Mouse (Mus musculus): ENCODE results near the gene Lhpp. TPM values are rescaled to one million over a fixed set of nuclear protein-coding genes. Genes with fewer than 3 reads are reported as not detected.

Gene Lhpp
- polyA plus RNA-seq, 1 experiment: 2.4 TPM

DNA sequence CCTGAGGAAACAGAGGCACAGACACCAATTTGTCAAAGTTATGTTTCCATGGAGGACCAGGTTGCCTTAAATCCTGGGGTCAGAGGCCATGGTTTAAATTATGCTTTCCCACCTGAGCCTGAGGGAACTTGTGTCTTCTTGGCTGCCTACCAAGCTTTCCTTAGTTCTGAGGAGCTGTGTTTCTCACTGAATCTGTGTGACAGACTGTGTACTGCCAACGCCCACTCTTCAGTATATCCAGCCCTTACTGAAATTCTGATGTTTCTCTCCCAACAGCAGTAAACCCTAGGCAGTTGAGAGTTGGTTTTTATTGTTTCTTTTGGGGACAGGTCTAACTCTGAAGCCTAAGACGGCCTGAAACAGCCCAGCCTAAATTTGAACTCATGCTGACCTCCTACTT is 16.7 kb upstream of the Lhpp start:
- no peak for TF ChIP-seq GATA1 (IDR thresholded peaks at IDR 0.05; ENCODE audit: low read length)

DNA sequence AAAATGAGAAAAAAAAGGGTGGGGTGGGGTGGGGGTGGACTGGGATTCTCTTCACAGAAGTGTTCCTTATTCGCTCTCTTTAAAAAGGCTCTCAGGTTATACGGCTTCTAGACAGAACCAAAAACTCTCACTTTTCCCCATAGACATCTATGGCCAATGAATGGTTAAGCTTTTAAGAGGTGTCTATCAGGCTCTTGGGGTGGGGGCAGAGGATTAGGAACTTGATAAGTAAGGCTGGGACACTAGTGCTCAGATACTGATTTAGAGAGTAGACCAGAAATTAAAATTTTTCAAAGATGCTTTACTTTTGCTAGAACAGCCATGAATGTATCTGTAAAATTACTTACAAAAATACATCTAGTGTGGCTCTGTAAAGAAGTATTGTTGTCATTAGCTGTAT is 16.1 kb upstream of the Lhpp start:
- TF ChIP-seq GATA1 (IDR thresholded peaks at IDR 0.05; ENCODE audit: low read length): no peak

DNA sequence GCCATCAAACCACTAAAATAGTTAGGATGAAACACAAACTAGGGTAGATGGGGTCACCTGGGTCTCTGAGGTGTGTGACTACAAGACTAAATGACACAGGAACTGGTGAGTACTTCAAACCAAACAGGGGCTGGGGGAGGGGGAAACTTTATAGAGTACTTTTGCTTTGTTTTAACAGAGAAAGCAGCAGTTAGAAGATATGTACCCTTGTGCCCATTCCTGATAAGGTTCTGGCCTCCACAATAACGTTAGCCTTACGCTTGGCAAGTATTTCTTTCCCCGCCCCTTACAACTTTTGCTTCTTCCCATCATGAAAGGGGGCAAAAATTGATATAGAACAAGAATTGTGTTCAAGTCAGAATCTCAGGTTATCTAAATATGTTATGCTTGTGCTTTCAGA is 14.7 kb upstream of the Lhpp start:
- no peak for TF ChIP-seq GATA1 (IDR thresholded peaks at IDR 0.05; ENCODE audit: low read length)

DNA sequence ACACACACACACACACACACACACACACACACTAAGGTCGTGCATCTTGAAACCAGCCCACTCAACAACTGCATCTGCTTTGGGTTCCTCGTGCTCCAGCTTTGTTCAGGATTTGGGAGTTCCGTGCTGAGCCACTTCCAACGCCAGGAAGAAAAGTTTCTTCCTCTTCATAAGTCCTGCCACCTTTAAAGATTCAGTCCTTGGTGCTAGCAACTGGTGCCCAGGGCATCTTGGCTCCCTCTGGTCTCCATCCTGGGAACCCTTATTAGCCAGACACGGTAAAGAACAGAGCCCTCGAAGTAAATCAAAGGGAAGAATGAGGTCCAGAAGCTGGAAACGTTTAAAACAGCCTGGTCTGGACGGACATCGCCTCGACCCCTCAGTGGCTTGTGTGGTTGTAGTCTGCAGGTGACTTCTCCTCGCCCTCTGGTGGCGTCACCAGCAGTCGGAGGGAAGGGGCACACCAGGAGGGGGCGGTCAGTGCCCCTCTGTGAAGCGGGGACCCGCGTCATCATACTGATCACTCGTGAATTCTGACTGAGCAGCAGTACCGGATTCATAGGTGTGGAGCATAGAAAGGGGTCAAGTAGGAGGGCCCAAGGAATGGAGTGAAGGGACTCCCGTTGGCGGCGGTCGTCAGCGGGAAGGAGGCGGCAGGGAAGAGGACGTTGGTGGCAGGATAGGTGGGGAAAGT is 13.7 kb upstream of the Lhpp start:
- TF ChIP-seq GATA1 (IDR thresholded peaks at IDR 0.05; ENCODE audit: low read length): no peak

DNA sequence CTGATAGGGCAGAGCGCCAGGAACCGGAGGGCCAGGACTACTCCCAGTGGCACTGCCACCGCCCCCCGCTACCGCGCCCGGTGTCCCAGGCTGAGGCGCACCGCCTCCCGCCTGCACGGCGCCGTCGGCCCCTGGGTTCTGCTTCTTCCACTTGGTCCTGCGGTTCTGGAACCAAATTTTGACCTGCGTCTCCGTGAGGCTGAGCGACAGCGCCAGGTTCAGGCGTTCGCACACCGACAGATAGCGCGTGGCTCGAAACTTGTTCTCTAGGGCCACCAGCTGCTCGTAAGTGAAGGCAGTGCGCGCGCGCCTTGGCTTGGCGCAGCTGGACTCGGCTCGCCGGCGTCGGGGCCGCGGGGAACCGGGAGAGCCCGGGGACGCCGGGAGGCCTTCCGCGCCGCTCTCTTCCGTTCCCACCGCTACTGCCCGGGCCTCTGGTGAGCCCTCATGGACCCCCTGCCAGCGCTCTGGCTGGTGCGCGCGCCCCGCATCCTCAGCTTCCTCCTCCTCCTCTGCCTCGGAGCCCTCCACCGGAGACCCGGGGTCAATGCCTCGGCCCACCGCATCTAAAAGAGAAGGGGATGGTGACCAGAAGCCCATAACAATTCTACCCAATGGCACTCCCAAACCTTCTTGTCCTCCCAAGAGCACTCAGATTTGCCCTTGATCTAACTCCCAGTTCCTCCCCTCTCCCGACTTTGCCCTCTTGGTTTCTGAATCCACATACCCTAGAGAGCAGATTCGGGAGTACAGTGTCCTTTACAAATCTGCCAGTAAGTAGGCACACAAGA is 13.0 kb upstream of the Lhpp start:
- no peak for TF ChIP-seq GATA1 (IDR thresholded peaks at IDR 0.05; ENCODE audit: low read length)

DNA sequence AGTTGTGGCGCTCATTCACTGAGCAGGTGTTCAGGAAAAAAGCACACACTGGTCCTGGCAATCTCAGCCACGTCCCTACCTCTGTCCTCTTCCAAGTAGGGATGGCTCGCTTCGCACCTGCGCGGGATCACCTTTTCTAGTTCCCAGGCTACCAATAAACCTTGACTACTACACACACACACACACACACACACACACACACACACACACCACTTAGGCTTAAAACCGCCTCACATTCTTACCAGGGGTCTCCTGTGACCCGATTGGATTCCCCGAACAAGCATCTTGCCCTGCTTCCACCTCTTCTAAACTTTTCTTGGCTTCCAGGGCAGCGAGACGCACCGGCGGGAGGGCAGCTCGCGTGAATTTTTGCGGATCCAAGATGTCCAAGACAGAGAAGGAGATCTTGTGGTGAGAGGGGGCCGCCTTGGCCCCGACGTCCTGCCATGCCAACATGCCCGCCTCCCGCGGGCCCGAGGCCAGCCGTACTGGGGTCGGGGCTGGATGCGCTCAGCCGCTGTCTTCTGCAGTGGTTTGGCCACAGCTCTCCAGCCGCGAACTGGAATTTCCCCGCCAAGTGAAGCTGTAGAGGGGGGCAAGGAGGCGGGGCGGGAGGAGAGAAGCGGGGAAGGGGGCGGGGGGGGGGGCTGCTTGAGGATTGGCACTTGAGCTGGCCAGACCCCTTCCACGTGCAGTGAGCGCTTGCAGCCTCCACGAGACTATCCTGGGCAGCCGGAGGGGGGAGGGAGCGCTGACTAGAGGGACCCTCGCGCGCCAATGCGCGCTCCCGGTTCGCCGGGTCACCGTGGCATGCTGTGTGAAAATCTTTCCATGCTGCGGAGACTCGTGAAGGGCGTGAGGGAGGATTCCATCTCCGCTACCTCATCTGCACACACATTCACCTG is 11.1 kb upstream of the Lhpp start, which contains the start of gene Nkx1-2:
Gene Nkx1-2, minus strand, starts transcription at position 567 of the 905 bp plus-strand sequence.
- TF ChIP-seq GATA1 (IDR thresholded peaks at IDR 0.05; ENCODE audit: low read length): no peak

DNA sequence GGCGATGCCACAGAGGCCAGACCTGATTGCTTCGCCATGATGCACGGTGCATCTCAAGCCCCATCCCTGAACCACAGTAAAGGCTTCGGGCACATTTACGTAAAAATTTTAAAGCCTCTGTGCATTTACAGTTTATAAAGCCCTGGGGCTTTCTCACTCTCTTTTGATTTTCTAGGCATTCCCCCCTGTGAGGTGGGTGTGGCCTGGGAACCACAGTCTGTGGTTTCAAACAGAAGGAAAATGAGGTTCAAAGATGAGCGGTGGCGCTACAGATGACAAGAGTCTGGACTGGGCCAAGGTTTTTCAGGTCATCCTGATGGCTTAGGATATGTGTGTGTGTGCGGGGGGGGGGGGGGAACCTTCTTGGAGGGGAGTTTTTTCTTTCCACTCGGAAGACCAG is 10.4 kb upstream of the Lhpp start:
- no peak for TF ChIP-seq GATA1 (IDR thresholded peaks at IDR 0.05; ENCODE audit: low read length)

DNA sequence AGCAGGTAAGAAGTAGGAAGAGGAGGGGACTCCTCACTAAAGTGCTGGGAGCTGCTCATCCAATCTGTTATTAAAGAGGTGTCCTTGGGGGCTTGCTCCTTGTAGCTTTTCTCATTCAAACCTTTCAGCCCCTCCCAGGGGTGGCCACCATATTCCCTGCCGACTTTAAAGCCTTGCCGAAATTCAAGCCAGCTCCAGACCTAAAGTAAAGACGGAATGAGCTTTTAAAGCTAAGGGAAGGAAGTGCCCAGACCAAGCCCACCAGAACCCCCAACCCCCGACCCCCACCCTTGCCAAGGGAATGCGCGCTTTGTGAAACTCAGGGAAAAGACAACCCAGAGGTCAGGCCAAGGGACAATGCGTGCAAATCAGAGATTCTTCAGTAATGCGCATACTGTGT is 9.5 kb upstream of the Lhpp start:
- TF ChIP-seq GATA1 (IDR thresholded peaks at IDR 0.05; ENCODE audit: low read length): no peak

DNA sequence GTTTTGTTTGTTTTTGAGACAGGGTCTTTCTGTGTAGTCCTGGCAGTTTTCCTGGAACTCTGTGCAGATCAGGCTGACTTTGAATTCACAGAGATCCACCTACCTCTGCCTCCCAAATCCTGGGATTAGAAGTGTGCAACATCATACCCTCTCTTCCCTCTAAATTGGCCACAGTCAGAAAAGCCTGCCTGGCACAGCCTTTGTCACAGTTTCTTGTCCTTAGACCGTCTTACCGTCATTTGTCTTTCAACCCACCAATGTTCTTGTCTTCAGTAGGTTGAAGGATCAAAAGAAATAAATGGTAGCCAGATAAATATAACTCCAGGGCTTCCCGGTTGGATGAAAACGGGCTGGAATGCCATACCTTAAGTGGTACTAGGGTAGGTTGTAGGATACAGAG is 5.7 kb upstream of the Lhpp start:
- TF ChIP-seq GATA1 (IDR thresholded peaks at IDR 0.05; ENCODE audit: low read length): no peak

DNA sequence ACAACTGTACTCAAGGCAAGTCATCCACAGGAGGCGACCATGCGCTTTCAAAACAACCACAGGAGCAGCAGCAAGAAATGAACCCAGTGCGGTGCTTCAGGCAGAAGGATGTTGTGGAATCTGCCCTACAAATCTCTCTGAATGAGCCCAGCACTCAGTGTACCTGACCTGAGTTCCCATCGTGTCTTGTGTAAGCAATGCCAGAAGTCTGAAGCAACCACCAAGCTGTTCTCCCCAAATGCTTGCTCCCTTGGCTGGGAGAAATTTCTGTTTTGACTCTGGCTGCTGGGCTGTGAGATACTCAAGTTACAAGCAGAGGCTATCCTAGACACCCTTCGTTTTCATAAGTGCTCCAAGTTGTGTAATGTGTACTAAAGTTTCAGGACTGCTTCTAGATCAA is 4.7 kb upstream of the Lhpp start:
- no peak for TF ChIP-seq GATA1 (IDR thresholded peaks at IDR 0.05; ENCODE audit: low read length)

DNA sequence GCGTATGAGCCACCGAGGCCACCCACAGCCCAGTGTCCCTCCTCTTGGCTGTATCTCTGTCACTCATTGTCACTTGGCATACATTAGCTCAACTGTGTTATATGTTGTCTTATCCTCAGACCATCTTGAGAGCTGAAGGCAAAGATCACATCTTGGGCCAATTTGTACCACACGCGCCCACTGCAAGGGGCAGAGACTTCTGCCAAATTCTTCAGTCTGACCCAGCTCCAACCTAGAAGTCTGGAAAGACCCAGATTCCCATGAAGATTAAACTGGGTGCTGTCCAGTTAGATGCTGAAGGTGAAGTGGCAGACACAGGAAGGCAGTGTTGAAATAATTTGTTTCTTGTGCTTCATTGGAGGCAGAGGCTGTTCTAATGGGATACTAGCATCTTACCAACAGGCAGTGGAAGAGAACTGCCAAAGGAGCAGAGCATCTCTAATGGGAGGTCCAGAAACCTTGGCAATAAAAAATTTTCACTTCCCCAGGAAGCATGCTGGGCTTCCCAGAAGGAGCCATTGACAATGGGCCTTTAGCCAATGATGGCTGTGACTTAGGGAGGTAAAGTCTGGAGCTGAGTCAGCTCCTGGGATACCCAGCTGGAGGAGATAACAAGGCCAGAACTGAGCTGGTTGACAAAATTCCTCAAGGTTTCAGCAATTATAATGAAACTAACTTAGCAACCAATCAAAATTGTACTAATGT is 2.0 kb upstream of the Lhpp start:
- TF ChIP-seq GATA1 (IDR thresholded peaks at IDR 0.05; ENCODE audit: low read length): no peak

DNA sequence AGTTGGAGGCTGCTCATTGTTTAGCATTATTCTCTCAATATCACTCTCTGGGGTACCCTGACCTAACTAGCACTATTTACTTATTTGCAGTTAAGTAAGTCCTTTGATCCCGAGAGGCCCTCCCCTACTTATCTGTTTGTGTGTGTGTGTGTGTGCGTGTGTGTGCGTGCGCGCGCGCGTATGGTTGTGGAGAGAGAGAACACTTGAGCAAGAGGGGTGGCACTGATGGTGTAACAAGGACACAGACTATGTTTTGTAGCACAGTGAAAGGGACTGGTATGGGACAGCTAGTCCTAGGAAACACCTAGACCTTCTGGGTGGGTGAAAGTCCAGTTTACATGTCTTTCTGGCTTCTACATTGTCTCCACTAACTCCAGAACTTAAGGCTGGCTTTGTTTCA is 1.1 kb downstream of the Lhpp start:
- no peak for TF ChIP-seq GATA1 (IDR thresholded peaks at IDR 0.05; ENCODE audit: low read length)

DNA sequence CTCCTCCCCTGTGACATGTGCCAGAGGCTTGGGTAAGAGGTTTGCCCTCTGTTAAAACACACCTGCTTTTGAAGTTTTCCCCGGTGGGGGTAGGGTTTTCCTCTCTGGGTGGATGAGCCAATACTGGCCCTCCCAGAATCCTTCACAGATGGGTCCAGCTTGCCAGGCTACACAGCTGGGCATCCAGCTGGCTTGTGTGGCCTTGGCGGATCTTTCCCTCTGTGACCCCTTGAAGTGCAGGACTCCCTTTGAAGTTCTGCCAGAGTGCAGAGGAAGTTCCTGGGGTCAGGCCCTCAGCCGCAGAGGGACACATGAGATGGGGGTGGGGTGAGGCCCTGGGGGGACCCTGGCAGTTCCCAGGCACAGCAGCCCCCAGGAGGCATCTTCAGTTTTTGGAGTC is 4.9 kb downstream of the Lhpp start:
- no peak for TF ChIP-seq GATA1 (IDR thresholded peaks at IDR 0.05; ENCODE audit: low read length)

DNA sequence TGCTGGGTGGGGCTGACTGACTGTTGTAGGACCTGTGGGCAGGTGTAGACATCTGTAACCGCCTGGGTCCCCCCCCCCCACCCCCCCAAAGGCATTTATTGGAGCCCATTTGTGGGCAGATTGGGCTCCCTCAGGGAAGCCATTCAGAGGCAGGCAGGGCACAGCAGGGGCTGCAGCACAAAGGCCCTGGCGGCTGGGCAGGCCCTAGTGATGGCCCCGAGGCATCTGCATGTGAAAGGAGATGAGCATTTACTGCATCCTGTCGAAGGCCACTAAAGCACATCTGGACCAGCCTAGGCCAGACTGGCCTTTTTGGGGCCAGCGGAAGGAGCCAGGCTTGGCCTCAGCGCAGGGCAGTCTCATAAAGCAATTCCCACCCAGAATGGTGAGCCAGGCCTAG is 6.0 kb downstream of the Lhpp start:
- TF ChIP-seq GATA1 (IDR thresholded peaks at IDR 0.05; ENCODE audit: low read length): no peak

DNA sequence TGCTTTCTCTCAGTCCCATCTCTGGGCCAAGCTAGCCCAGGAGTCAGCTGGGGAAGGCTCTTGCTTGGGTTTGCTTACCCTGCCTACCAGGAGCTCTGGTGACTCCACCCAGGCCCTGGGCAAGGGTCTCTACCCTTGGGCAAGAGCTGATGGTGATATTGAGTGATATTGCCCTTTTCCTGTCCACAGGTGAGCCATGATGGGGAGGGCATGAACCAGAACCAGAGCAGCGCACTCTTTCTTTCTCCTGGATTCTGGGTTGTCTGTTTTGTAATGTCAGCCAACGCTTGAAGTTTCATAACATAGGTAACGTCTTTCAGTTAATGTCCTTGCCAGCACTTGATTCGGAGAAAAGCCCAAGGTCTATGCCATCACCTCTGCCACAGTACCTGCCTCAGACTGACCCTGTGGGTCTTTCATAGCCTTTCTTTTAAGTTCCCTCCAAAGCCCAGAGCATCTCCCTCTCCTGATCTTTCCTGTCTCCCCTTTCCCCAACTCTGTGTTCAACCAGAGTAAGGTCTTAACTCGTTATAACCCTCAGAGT is 6.7 kb downstream of the Lhpp start:
- no peak for TF ChIP-seq GATA1 (IDR thresholded peaks at IDR 0.05; ENCODE audit: low read length)

Data from G1E-ER4 (cell line).